Mouse (Mus musculus): ENCODE measurements around the gene Gm14862. TPM values are rescaled to one million over a fixed set of nuclear protein-coding genes. Genes with fewer than 3 reads are reported as not detected.
"Not testable (repeated sequence)": the region's sequence is repeated elsewhere in the genome, so short reads cannot be mapped to it uniquely, and the experiment has no call there.

Gm14862 gene
- not detected in 2 replicates for polyA plus RNA-seq (2012; rRNA removed)

DNA sequence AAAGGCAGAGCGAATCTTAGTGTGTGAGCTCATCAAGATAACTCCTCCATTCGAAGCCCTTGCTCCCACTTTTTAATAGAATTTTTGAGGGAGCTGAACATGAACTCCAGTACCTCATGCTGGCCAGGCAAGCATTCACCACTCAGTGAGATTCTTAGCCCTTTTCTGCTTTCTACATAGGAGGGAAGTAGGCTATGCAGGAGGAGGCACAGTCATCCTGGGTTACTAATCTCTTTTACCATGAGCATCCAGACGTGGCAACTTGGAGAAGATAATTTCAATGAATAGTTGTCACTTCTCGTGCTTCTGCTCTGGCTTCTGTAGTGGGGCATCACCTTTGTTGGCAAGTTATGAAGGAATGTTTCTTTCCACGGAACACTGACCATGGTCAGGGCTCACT is at the start of gene Gm14862:
Gm14862 (minus strand) TSS at position 134 of the 400 bp plus-strand sequence.
- no peaks in the 10 kb centered on the region for H3K4me1 ChIP-seq (ENCODE audit: control insufficient read depth, insufficient read depth, low read length)
- no peaks in the 10 kb centered on the region for H3K36me3 ChIP-seq (ENCODE audit: control insufficient read depth, insufficient read depth, low read length)
- TF ChIP-seq CTCF (conservative IDR thresholded peaks at IDR 0.05; ENCODE audit: insufficient read depth, insufficient read length, low read depth, low read length) (no peak), POLR2A (IDR thresholded peaks at IDR 0.05; ENCODE audit: low read depth, low read length) (no peak)
- WGBS = 61% methylated on average over 5 of the region's 5 CpGs
- H3K27ac ChIP-seq (ENCODE audit: insufficient read depth, low read depth, low read length) = no peak within 1 kb of the TSS
- no peaks in the 10 kb centered on the region for H3K27me3 ChIP-seq (replicated peaks; ENCODE audit: control insufficient read depth, insufficient read depth, low read length)
- H3K4me3 ChIP-seq (ENCODE audit: insufficient read depth, low read depth, low read length) = no peak within 1 kb of the TSS
- DNase-seq = no peak

DNA sequence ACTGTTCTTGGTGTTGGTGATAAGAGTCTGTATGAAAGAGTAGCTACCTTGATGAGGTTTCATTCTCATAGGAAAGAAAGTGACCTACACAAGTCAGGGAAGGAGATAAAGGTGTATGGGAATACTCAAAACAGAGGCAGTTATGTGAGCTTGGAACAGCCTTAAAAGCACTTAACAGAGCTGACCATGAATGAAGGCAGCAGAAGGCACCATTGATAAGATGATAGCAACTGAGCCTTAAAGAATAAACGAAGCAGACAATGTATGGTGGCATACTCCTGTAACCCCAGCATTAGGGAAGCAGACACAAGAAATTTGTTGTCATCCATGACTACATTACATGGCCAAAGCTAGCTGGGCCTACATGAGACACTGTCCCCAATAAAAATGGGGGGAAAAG is 46.8 kb upstream of the Gm14862 start:
- no peak for DNase-seq
- WGBS = 71% methylated on average over 1 of the region's 1 CpGs

DNA sequence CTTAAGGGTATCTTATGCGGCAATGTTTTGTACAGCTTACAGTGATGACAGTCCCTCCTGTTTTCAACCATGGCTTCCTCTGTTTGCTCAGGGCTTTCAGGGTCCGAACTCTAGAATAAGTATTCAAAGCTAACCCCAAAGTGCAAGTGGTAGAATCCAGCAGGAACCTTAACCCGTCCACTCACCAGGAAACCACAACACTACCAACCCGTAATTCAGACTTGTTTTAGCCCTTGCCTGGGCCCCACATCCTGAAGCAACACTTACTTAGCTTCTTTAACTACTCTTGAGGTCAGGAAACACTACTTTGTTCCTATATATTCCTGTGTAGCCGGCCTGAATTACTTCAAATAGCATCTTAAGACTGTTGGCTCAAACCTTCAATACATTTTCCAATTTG is 46.1 kb upstream of the Gm14862 start:
- Histone ChIP-seq H3K36me3 (ENCODE audit: control insufficient read depth, insufficient read depth, low read length) (no peaks in the 10 kb centered on the region), H3K27me3 (replicated peaks; ENCODE audit: control insufficient read depth, insufficient read depth, low read length) (no peaks in the 10 kb centered on the region), H3K4me1 (ENCODE audit: control insufficient read depth, insufficient read depth, low read length) (no peaks in the 10 kb centered on the region), H3K27ac (ENCODE audit: insufficient read depth, low read depth, low read length) (no peak overlapping the region), H3K4me3 (ENCODE audit: insufficient read depth, low read depth, low read length) (no peak overlapping the region)
- TF ChIP-seq POLR2A (IDR thresholded peaks at IDR 0.05; ENCODE audit: low read depth, low read length) (no peak), CTCF (conservative IDR thresholded peaks at IDR 0.05; ENCODE audit: insufficient read depth, insufficient read length, low read depth, low read length) (no peak)
- 84% methylated on average over 5 of the region's 5 CpGs for WGBS
- DNase-seq = no peak

More for the DNA sequence above, 46.8 kb upstream of the Gm14862 start:
- TF ChIP-seq CTCF (conservative IDR thresholded peaks at IDR 0.05; ENCODE audit: insufficient read depth, insufficient read length, low read depth, low read length) (no peak), POLR2A (IDR thresholded peaks at IDR 0.05; ENCODE audit: low read depth, low read length) (no peak)
- H3K4me3 ChIP-seq (ENCODE audit: insufficient read depth, low read depth, low read length) = no peak overlapping the region
- H3K27ac ChIP-seq (ENCODE audit: insufficient read depth, low read depth, low read length) = no peak overlapping the region
- H3K27me3 ChIP-seq (replicated peaks; ENCODE audit: control insufficient read depth, insufficient read depth, low read length) = no peaks in the 10 kb centered on the region
- no peaks in the 10 kb centered on the region for H3K4me1 ChIP-seq (ENCODE audit: control insufficient read depth, insufficient read depth, low read length)
- no peaks in the 10 kb centered on the region for H3K36me3 ChIP-seq (ENCODE audit: control insufficient read depth, insufficient read depth, low read length)

DNA sequence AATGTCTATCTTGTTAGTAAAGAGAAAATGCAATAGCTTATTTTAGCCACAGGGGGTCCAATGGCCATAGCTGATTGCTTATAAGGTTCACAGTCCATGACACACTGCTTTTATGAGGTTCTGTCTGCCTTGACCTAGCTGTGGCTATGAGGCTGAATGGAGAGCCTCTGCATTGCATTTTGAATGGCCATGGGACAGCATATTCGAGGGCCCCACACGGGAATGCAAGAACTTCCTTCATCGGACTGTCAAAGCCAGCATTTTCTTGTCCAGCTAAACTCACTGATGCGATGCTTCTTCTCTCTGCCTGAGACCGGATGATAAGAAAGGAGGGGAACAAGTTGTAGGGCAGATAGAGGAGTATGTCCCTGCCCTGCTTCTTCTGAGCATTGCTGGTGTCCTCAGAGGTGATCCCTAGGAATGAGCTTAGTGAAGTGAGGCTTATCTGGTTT is 41.7 kb upstream of the Gm14862 start:
- TF ChIP-seq POLR2A (IDR thresholded peaks at IDR 0.05; ENCODE audit: low read depth, low read length) (no peak), CTCF (conservative IDR thresholded peaks at IDR 0.05; ENCODE audit: insufficient read depth, insufficient read length, low read depth, low read length) (no peak)
- Histone ChIP-seq H3K36me3 (ENCODE audit: control insufficient read depth, insufficient read depth, low read length) (no peaks in the 10 kb centered on the region), H3K4me3 (ENCODE audit: insufficient read depth, low read depth, low read length) (no peak overlapping the region), H3K27me3 (replicated peaks; ENCODE audit: control insufficient read depth, insufficient read depth, low read length) (no peaks in the 10 kb centered on the region), H3K4me1 (ENCODE audit: control insufficient read depth, insufficient read depth, low read length) (no peaks in the 10 kb centered on the region), H3K27ac (ENCODE audit: insufficient read depth, low read depth, low read length) (no peak overlapping the region)
- DNase-seq = no peak
- 86% methylated on average over 5 of the region's 5 CpGs for WGBS

DNA sequence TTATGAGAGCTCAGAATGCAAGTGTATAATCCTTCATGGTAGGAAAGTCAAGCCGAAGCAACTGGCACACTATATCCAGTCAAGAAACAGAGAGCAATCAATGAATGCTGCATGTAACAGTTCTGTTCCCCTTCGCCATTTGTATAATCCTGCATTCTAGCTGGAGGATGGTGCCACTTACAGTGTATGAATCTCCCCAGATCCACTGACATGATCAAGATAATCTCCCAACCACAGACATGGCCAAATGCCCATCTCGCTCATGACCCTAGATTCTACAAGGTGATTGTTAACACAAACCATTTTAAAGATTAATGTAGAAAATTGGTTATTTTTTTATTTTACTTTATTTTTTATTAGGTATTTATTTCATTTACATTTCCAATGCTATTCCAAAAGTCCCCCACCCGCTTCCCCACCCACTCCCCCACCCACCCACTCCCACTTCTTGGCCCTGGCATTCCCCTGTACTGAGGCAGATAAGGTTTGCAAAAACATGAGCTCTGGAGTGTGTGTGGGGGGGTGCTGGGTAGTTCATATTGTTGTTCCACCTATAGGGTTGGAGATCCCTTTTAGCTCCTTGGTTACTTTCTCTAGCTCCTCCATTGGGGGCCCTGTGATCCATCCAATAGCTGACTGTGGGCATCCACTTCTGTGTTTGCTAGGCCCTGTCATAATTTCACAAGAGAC is 36.6 kb upstream of the Gm14862 start:
- DNase-seq; H3K36me3 ChIP-seq (ENCODE audit: control insufficient read depth, insufficient read depth, low read length); H3K4me1 ChIP-seq (ENCODE audit: control insufficient read depth, insufficient read depth, low read length); H3K27ac ChIP-seq (ENCODE audit: insufficient read depth, low read depth, low read length); H3K4me3 ChIP-seq (ENCODE audit: insufficient read depth, low read depth, low read length); H3K27me3 ChIP-seq (replicated peaks; ENCODE audit: control insufficient read depth, insufficient read depth, low read length): not testable (repeated sequence)
- WGBS = 97% methylated on average over 4 of the region's 4 CpGs

DNA sequence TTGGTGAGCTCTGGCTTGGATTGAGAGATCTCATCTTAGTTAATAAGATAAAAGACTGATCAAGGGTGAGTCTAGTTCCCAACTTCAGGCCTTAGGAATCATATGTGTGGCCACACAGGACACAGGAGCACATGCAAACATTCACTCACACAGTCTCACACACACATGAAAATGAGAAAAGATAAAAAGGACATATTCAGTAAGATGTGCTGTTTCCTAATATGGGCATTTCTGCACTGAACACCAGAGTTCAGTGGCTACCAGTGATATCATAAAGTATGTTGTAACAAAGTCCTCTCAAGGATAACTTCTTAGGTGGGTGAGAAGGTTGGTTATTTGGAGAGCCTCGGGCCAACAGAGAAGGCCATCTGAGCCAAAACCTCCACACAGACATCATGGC is 26.8 kb upstream of the Gm14862 start, which contains the start of gene H2al1m:
H2al1m (plus strand) TSS at position 301 of the 400 bp plus-strand sequence.
- WGBS = no CpG with 5 or more reads among the region's 1 CpGs
- not testable (repeated sequence) for H3K27me3 ChIP-seq (replicated peaks; ENCODE audit: control insufficient read depth, insufficient read depth, low read length); H3K4me3 ChIP-seq (ENCODE audit: insufficient read depth, low read depth, low read length); H3K27ac ChIP-seq (ENCODE audit: insufficient read depth, low read depth, low read length); H3K36me3 ChIP-seq (ENCODE audit: control insufficient read depth, insufficient read depth, low read length); DNase-seq; H3K4me1 ChIP-seq (ENCODE audit: control insufficient read depth, insufficient read depth, low read length)

DNA sequence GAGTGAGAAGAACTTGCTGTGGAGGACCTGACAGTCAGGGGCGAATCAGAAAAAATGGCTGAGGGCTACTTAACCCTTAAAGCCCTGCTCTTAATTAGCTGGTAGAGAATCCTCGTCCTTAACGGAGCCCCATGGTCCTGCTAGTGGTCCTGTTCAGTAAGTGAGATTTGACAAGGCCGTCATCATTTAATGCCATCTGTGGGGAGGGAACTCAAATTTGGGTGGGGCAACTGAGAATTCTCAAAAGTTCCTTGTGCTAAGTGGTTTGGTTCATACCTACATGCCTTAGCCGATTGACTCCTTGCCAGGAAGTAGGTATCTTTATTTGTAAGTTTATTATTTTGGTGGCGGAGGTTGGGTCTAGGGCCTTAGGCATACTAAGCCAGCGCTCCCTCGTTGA is 17.6 kb upstream of the Gm14862 start:
- H3K27ac ChIP-seq (ENCODE audit: insufficient read depth, low read depth, low read length) = no peak overlapping the region
- H3K27me3 ChIP-seq (replicated peaks; ENCODE audit: control insufficient read depth, insufficient read depth, low read length) = no peaks in the 10 kb centered on the region
- WGBS = 84% methylated on average over 8 of the region's 8 CpGs
- H3K36me3 ChIP-seq (ENCODE audit: control insufficient read depth, insufficient read depth, low read length) = no peaks in the 10 kb centered on the region
- TF ChIP-seq POLR2A (IDR thresholded peaks at IDR 0.05; ENCODE audit: low read depth, low read length) (no peak), CTCF (conservative IDR thresholded peaks at IDR 0.05; ENCODE audit: insufficient read depth, insufficient read length, low read depth, low read length) (no peak)
- no peak overlapping the region for H3K4me3 ChIP-seq (ENCODE audit: insufficient read depth, low read depth, low read length)
- H3K4me1 ChIP-seq (ENCODE audit: control insufficient read depth, insufficient read depth, low read length) = no peaks in the 10 kb centered on the region
- DNase-seq = no peak
